Mouse (Mus musculus): ENCODE results near the gene Piezo1. TPM values are rescaled to one million over a fixed set of nuclear protein-coding genes. Genes with fewer than 3 reads are reported as not detected.

The Piezo1 gene
- total and polyA plus RNA-seq, 3 experiments: 24.9 to 95.3 (median 79.4) TPM

DNA sequence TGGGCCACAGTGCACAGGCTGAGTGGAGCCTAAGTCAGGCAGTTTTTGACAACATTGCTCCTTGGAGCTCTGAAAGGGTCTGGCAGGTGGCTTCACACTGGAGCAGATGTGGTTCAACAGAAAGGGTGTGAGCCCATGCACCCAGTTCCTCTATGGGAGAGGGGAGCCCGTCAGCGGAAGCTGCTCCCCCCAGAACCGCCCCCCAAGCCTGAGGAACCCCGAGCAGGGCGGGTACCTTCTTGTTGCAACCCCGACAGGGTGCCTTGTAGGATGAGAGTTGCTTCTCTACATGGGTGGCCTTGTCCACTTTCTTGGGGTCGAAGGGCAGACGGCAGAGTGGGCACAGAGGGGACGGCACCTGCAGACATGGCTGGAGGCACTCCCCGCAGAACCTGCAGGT, 81.2 kb downstream of the Piezo1 start:
- H3K4me1 ChIP-seq (ENCODE audit: insufficient read depth, low read depth, low read length): peaks cover 32% of the 10 kb centered on the region
- no peak for DNase-seq (ENCODE audit: low spot score)
- H3K9me3 ChIP-seq (replicated peaks): no peaks in the 10 kb centered on the region
- H3K27me3 ChIP-seq (ENCODE audit: insufficient read depth, low read length): no peaks in the 10 kb centered on the region; the same call in 1 of the 2 replicates
- H3K36me3 ChIP-seq (replicated peaks): peaks cover 89% of the 10 kb centered on the region
- no peak for TF ChIP-seq GATA1 (IDR thresholded peaks at IDR 0.05; ENCODE audit: borderline replicate concordance, low read length)
- no peak for TF ChIP-seq POLR2AphosphoS5 (IDR thresholded peaks at IDR 0.05; ENCODE audit: insufficient replicate concordance, low read depth, low read length)
- no peak for TF ChIP-seq TAL1 (conservative IDR thresholded peaks at IDR 0.05; ENCODE audit: low read depth, low read length)
- no peak for TF ChIP-seq GATA2 (IDR thresholded peaks at IDR 0.05; ENCODE audit: borderline replicate concordance, low read depth, low read length)
- TF ChIP-seq CTCF (IDR thresholded peaks at IDR 0.05; ENCODE audit: low read depth, low read length): no peak
- H3K4me3 ChIP-seq (ENCODE audit: low read depth, low read length): no peak overlapping the region
- no peak for ATAC-seq (ENCODE audit: extremely low read depth, insufficient number of reproducible peaks, low FRiP score, poor library complexity, severe bottlenecking)

DNA sequence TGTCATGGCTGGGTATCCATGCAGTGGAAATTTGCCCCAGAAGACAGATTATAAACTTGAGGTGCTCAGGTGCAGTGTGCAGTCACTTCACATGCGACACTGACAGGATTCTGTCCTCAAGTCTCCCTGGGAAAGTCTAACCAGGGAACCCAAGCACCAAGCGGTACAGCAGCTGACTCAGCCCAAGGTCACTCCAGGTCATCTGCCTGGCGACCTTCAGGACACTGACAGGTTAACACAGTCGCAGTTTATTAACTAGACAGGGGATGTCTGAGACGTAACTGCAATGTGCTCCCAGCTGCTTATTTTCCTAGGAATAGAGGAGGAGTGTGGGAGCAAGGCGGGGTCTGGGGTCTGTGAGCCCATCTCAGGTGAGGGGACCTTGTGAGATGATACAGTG, 81.7 kb downstream of the Piezo1 start:
- no peak overlapping the region for H3K4me3 ChIP-seq (ENCODE audit: low read depth, low read length)
- DNase-seq (ENCODE audit: low spot score): no peak
- ATAC-seq (ENCODE audit: extremely low read depth, insufficient number of reproducible peaks, low FRiP score, poor library complexity, severe bottlenecking): no peak
- TF ChIP-seq TAL1 (conservative IDR thresholded peaks at IDR 0.05; ENCODE audit: low read depth, low read length) (no peak), GATA2 (IDR thresholded peaks at IDR 0.05; ENCODE audit: borderline replicate concordance, low read depth, low read length) (no peak), POLR2AphosphoS5 (IDR thresholded peaks at IDR 0.05; ENCODE audit: insufficient replicate concordance, low read depth, low read length) (no peak), GATA1 (IDR thresholded peaks at IDR 0.05; ENCODE audit: borderline replicate concordance, low read length) (no peak), CTCF (IDR thresholded peaks at IDR 0.05; ENCODE audit: low read depth, low read length) (no peak)
- H3K4me1 ChIP-seq (ENCODE audit: insufficient read depth, low read depth, low read length): peaks cover 32% of the 10 kb centered on the region
- peaks cover 89% of the 10 kb centered on the region for H3K36me3 ChIP-seq (replicated peaks)
- no peaks in the 10 kb centered on the region; the same call in 1 of the 2 replicates for H3K27me3 ChIP-seq (ENCODE audit: insufficient read depth, low read length)
- H3K9me3 ChIP-seq (replicated peaks): no peaks in the 10 kb centered on the region

DNA sequence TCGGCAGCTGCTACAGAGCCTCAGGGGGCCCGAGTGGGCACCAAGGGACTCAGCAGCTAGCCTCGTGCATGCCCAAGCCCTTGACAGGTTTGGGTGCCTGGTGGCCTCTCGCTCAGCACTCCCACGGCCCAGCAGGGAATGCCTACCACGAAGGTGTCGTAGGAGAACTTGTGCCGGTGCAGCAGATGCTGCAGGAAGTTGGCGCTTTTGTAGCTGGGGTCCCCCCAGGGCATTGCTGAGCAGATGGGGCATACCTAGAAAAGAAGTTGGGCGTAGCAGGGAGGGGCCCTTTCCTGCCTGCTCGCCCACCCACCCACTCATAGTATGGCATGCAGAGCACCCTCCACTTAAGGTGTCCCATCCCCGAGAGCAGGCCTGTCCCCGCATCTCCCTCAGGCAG, 83.3 kb downstream of the Piezo1 start:
- no peaks in the 10 kb centered on the region for H3K9me3 ChIP-seq (replicated peaks)
- peaks cover 32% of the 10 kb centered on the region for H3K4me1 ChIP-seq (ENCODE audit: insufficient read depth, low read depth, low read length)
- ATAC-seq (ENCODE audit: extremely low read depth, insufficient number of reproducible peaks, low FRiP score, poor library complexity, severe bottlenecking): no peak
- DNase-seq (ENCODE audit: low spot score): no peak
- TF ChIP-seq TAL1 (conservative IDR thresholded peaks at IDR 0.05; ENCODE audit: low read depth, low read length): no peak
- no peak for TF ChIP-seq GATA2 (IDR thresholded peaks at IDR 0.05; ENCODE audit: borderline replicate concordance, low read depth, low read length)
- TF ChIP-seq GATA1 (IDR thresholded peaks at IDR 0.05; ENCODE audit: borderline replicate concordance, low read length): no peak
- no peak for TF ChIP-seq CTCF (IDR thresholded peaks at IDR 0.05; ENCODE audit: low read depth, low read length)
- no peak for TF ChIP-seq POLR2AphosphoS5 (IDR thresholded peaks at IDR 0.05; ENCODE audit: insufficient replicate concordance, low read depth, low read length)
- peaks cover 10% of the 10 kb centered on the region for H3K27me3 ChIP-seq (ENCODE audit: insufficient read depth, low read length)
- peaks cover 73% of the 10 kb centered on the region for H3K36me3 ChIP-seq (replicated peaks)
- H3K4me3 ChIP-seq (ENCODE audit: low read depth, low read length): no peak overlapping the region

DNA sequence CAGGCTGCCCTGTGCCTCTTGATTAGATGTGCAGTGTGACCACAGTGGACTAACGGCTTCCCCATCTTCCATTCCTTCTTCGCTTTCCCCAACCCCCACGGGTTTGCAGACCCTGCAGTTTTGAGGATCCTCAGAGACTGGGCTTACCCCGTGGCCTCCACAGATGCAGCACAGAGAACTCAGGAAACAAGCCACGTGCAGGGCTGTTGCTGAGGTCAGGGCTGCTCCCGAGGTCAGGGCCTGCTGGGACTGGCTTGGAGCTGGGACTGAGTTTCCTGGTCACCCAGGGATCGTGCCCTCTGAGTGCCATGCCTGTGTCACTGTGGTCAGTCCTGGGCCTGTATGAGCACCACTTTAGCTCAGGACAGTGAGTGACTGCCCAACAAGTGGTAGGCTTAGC, 86.1 kb downstream of the Piezo1 start:
- H3K9me3 ChIP-seq (replicated peaks): no peaks in the 10 kb centered on the region; the same call in 1 of the 2 replicates
- no peak for ATAC-seq (ENCODE audit: extremely low read depth, insufficient number of reproducible peaks, low FRiP score, poor library complexity, severe bottlenecking)
- H3K4me1 ChIP-seq (ENCODE audit: insufficient read depth, low read depth, low read length): peaks cover 48% of the 10 kb centered on the region
- TF ChIP-seq GATA1 (IDR thresholded peaks at IDR 0.05; ENCODE audit: borderline replicate concordance, low read length): no peak
- no peak for TF ChIP-seq POLR2AphosphoS5 (IDR thresholded peaks at IDR 0.05; ENCODE audit: insufficient replicate concordance, low read depth, low read length)
- TF ChIP-seq GATA2 (IDR thresholded peaks at IDR 0.05; ENCODE audit: borderline replicate concordance, low read depth, low read length): no peak
- no peak for TF ChIP-seq CTCF (IDR thresholded peaks at IDR 0.05; ENCODE audit: low read depth, low read length)
- no peak for TF ChIP-seq TAL1 (conservative IDR thresholded peaks at IDR 0.05; ENCODE audit: low read depth, low read length)
- DNase-seq (ENCODE audit: low spot score): no peak
- peaks cover 38% of the 10 kb centered on the region for H3K27me3 ChIP-seq (ENCODE audit: insufficient read depth, low read length)
- no peak overlapping the region for H3K4me3 ChIP-seq (ENCODE audit: low read depth, low read length)
- H3K36me3 ChIP-seq (replicated peaks): peaks cover 50% of the 10 kb centered on the region

DNA sequence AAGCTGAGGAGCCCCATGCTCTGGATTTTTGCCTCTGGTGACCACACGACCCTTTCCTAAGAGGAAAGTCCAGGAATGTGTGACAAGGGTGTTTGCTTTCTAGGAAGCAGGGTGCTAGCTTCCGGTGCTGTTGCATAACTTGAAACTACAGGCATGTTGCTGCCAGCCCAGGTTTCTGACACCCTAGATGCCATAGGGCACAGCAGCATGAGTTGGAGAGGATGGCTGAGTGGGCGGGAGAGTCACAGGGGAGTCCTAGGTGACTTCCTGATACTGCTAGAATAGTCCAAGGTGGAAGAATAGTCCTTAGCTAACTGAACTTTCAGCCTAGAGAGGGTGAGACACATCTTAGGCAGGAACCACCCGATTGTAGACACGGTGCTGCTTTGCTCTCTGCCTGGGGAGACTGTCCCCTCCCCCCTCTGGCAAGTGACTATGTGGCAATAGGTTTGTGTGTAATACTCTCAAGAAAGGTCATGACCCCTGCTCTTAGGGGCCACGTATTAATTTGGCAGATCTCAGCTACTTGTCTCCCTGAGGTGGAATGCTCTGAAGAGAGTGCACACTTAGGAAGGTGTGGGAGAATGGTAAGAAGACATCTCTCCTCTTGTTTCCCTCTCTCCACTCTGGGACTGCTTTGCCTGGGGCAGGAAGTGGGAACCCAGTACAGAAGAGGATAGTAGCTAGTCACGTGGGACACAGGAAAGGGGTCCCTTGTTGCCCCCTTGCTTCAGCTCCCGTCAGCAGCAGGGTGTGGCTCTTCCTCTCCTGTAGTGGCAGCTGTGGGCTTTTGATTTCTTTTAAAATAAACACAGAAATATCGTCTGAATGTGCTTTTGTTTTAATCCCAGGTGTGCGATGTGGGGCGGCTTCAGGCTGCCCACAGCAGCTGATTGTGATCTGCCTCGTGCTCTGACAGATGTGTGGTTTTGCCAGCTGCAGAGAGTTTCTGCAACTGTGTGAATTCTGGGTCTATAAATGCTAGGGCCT, 87.2 kb downstream of the Piezo1 start:
- Histone ChIP-seq H3K9me3 (replicated peaks) (no peaks in the 10 kb centered on the region; the same call in 1 of the 2 replicates), H3K36me3 (replicated peaks) (peaks cover 40% of the 10 kb centered on the region), H3K4me3 (ENCODE audit: low read depth, low read length) (no peak overlapping the region), H3K27me3 (ENCODE audit: insufficient read depth, low read length) (peaks cover 46% of the 10 kb centered on the region), H3K4me1 (ENCODE audit: insufficient read depth, low read depth, low read length) (peaks cover 54% of the 10 kb centered on the region)
- TF ChIP-seq TAL1 (conservative IDR thresholded peaks at IDR 0.05; ENCODE audit: low read depth, low read length) (no peak), POLR2AphosphoS5 (IDR thresholded peaks at IDR 0.05; ENCODE audit: insufficient replicate concordance, low read depth, low read length) (no peak), CTCF (IDR thresholded peaks at IDR 0.05; ENCODE audit: low read depth, low read length) (no peak), GATA1 (IDR thresholded peaks at IDR 0.05; ENCODE audit: borderline replicate concordance, low read length) (no peak), GATA2 (IDR thresholded peaks at IDR 0.05; ENCODE audit: borderline replicate concordance, low read depth, low read length) (no peak)
- no peak for ATAC-seq (ENCODE audit: extremely low read depth, insufficient number of reproducible peaks, low FRiP score, poor library complexity, severe bottlenecking)
- DNase-seq (ENCODE audit: low spot score): no peak

DNA sequence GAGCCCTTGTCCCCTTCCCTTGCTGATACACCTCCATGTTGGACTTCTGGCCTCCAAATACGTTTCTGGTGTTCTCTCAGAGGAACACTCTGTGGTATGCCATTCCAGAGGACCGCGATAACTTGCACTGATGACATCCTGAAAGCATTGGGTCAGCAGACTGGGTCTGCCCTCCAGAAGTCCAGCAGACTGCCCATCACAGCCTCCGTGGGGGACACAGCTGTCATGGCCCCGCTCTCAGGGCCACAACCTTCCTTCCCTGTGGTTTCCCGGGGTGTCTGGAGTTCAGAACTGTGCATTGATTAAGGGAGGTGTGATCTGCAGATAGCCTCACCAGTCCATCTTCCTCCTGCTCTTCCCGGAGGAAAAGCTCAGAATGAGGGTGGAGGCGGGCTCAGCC, 88.6 kb downstream of the Piezo1 start:
- DNase-seq (ENCODE audit: low spot score): no peak
- peaks cover 26% of the 10 kb centered on the region for H3K36me3 ChIP-seq (replicated peaks)
- H3K9me3 ChIP-seq (replicated peaks): no peaks in the 10 kb centered on the region; the same call in 1 of the 2 replicates
- ATAC-seq (ENCODE audit: extremely low read depth, insufficient number of reproducible peaks, low FRiP score, poor library complexity, severe bottlenecking): no peak
- no peak for TF ChIP-seq POLR2AphosphoS5 (IDR thresholded peaks at IDR 0.05; ENCODE audit: insufficient replicate concordance, low read depth, low read length)
- no peak for TF ChIP-seq TAL1 (conservative IDR thresholded peaks at IDR 0.05; ENCODE audit: low read depth, low read length)
- no peak for TF ChIP-seq CTCF (IDR thresholded peaks at IDR 0.05; ENCODE audit: low read depth, low read length)
- no peak for TF ChIP-seq GATA2 (IDR thresholded peaks at IDR 0.05; ENCODE audit: borderline replicate concordance, low read depth, low read length)
- TF ChIP-seq GATA1 (IDR thresholded peaks at IDR 0.05; ENCODE audit: borderline replicate concordance, low read length): no peak
- no peak overlapping the region for H3K4me3 ChIP-seq (ENCODE audit: low read depth, low read length)
- H3K4me1 ChIP-seq (ENCODE audit: insufficient read depth, low read depth, low read length): peaks cover 54% of the 10 kb centered on the region
- H3K27me3 ChIP-seq (ENCODE audit: insufficient read depth, low read length): peaks cover 59% of the 10 kb centered on the region

Data from G1E (cell line).